Mouse (Mus musculus): Measurements from ENCODE around the gene Olfr683.

DNA sequence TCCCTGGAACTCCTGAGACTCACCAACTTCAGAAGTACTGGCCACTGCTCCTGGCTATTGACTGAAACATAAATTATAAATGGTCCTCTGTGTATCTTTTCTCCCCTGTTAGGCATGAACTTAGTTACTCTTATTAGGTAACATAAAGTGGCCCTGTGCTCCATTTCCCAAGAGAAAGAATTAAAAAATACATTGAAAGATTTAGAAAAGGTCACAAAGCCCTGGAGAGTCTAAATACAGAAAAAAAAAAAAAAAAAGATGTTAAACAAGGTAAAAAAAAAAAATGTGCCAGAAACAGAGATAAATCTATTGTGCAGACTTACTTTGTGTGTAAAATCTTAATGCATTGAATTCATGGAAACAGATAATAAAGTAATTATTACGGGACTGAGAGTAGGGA is 16.7 kb upstream of the Olfr683 start, which contains the start of gene Olfr684:
- TF ChIP-seq CTCF (IDR thresholded peaks at IDR 0.05; ENCODE audit: borderline replicate concordance, extremely low read depth, insufficient read depth, insufficient read length) (no peak), POLR2A (IDR thresholded peaks at IDR 0.05; ENCODE audit: borderline replicate concordance, extremely low read depth, insufficient read depth, insufficient read length, poor library complexity, severe bottlenecking) (no peak)

Measured in brain, embryonic 14.5 days (tissue).